Mouse (Mus musculus): ENCODE measurements around the gene Cwc25. TPM values are rescaled to one million over a fixed set of nuclear protein-coding genes. Genes with fewer than 3 reads are reported as not detected.
"Not testable (repeated sequence)": the region's sequence is repeated elsewhere in the genome, so short reads cannot be mapped to it uniquely, and the experiment has no call there.

Gene Cwc25
- polyA plus RNA-seq, 1 experiment from 2014 or later: 13.2 TPM

- Histone ChIP-seq H3K4me1 (ENCODE audit: insufficient read depth, low read depth, low read length) (no peaks in the 10 kb centered on the region), H3K27me3 (replicated peaks; ENCODE audit: insufficient read depth, low read length) (no peaks in the 10 kb centered on the region), H3K9me3 (ENCODE audit: low read length) (no peaks in the 10 kb centered on the region), H3K4me2 (replicated peaks; ENCODE audit: low read depth, low read length) (no peak overlapping the region), H3K36me3 (ENCODE audit: insufficient read depth, low read length) (peaks cover 12% of the 10 kb centered on the region), H3K27ac (ENCODE audit: low read length) (no peak overlapping the region), H3K4me3 (ENCODE audit: low read depth, low read length) (no peak overlapping the region), H3K9ac (replicated peaks; ENCODE audit: low read depth) (no peak overlapping the region)
- DNase-seq (ENCODE audit: low spot score) (no peak), ATAC-seq (no peak)
- TF ChIP-seq EP300 (IDR thresholded peaks at IDR 0.05) (no peak), CTCF (IDR thresholded peaks at IDR 0.05) (no peak)
- WGBS: 69% methylated on average over 13 of the region's 13 CpGs
Measured at GRCm38 (mm10) chr11:97711200-97711900, 55.0 kb downstream of the Cwc25 start.

- peaks cover 12% of the 10 kb centered on the region for H3K36me3 ChIP-seq (ENCODE audit: insufficient read depth, low read length)
- WGBS: 71% methylated on average over 2 of the region's 2 CpGs
Measured at GRCm38 (mm10) chr11:97710067-97710466, 56.3 kb downstream of the Cwc25 start.

GRCm38 (mm10) chr11:97703039-97703826 is 63.1 kb downstream of the Cwc25 start, which contains the start of gene Psmb3:
TSS of gene Psmb3 (plus strand) at chr11:97703399.
- Histone ChIP-seq H3K4me3 (ENCODE audit: low read depth, low read length) (peak within 1 kb of the TSS; percentile 66), H3K27ac (ENCODE audit: low read length) (peak within 1 kb of the TSS; percentile 89), H3K9ac (replicated peaks; ENCODE audit: low read depth) (peak within 1 kb of the TSS; percentile 67), H3K4me1 (ENCODE audit: insufficient read depth, low read depth, low read length) (peaks cover 13% of the 10 kb centered on the region), H3K27me3 (replicated peaks; ENCODE audit: insufficient read depth, low read length) (no peaks in the 10 kb centered on the region), H3K4me2 (replicated peaks; ENCODE audit: low read depth, low read length) (peak within 1 kb of the TSS; percentile 77), H3K36me3 (ENCODE audit: insufficient read depth, low read length) (no peaks in the 10 kb centered on the region; the same call in 1 of the 2 replicates), H3K9me3 (ENCODE audit: low read length) (no peaks in the 10 kb centered on the region)
- ATAC-seq: peak; percentile 88
- under 1% methylated on average over 35 of the region's 35 CpGs for WGBS
- TF ChIP-seq EP300 (IDR thresholded peaks at IDR 0.05): 0 out of 2 replicates have a peak, but pooled peaks have one; percentile 49
- no peak for TF ChIP-seq CTCF (IDR thresholded peaks at IDR 0.05)
- DNase-seq (ENCODE audit: low spot score): peak; percentile 100

More at GRCm38 (mm10) chr11:97710067-97710466, 56.3 kb downstream of the Cwc25 start:
- DNase-seq (ENCODE audit: low spot score); H3K4me2 ChIP-seq (replicated peaks; ENCODE audit: low read depth, low read length); H3K27ac ChIP-seq (ENCODE audit: low read length); H3K9me3 ChIP-seq (ENCODE audit: low read length); ATAC-seq; H3K27me3 ChIP-seq (replicated peaks; ENCODE audit: insufficient read depth, low read length); H3K9ac ChIP-seq (replicated peaks; ENCODE audit: low read depth); H3K4me1 ChIP-seq (ENCODE audit: insufficient read depth, low read depth, low read length); H3K4me3 ChIP-seq (ENCODE audit: low read depth, low read length): not testable (repeated sequence)
- 0 out of 2 replicates have a peak, but pooled peaks have one; percentile 2 for TF ChIP-seq CTCF (IDR thresholded peaks at IDR 0.05)

- ATAC-seq: peak; percentile 36
- Histone ChIP-seq H3K9ac (replicated peaks; ENCODE audit: low read depth) (peak overlapping the region; percentile 32), H3K9me3 (ENCODE audit: low read length) (no peaks in the 10 kb centered on the region), H3K27me3 (replicated peaks; ENCODE audit: insufficient read depth, low read length) (no peaks in the 10 kb centered on the region), H3K4me2 (replicated peaks; ENCODE audit: low read depth, low read length) (peak overlapping the region; percentile 77), H3K4me3 (ENCODE audit: low read depth, low read length) (peak overlapping the region; percentile 66), H3K36me3 (ENCODE audit: insufficient read depth, low read length) (no peaks in the 10 kb centered on the region; the same call in 1 of the 2 replicates), H3K27ac (ENCODE audit: low read length) (peak overlapping the region; percentile 89), H3K4me1 (ENCODE audit: insufficient read depth, low read depth, low read length) (peaks cover 21% of the 10 kb centered on the region)
- under 1% methylated on average over 24 of the region's 24 CpGs for WGBS
- peak; percentile 95 for DNase-seq (ENCODE audit: low spot score)
- TF ChIP-seq CTCF (IDR thresholded peaks at IDR 0.05) (no peak), EP300 (IDR thresholded peaks at IDR 0.05) (no peak)
Measured at GRCm38 (mm10) chr11:97702393-97702745, 64.0 kb downstream of the Cwc25 start.

GRCm38 (mm10) chr11:97701581-97702392 is 64.6 kb downstream of the Cwc25 start:
- H3K4me3 ChIP-seq (ENCODE audit: low read depth, low read length): peak overlapping the region; percentile 20; the same call in 1 of the 2 replicates
- H3K4me2 ChIP-seq (replicated peaks; ENCODE audit: low read depth, low read length): peak overlapping the region; percentile 91
- TF ChIP-seq CTCF (IDR thresholded peaks at IDR 0.05) (no peak), EP300 (IDR thresholded peaks at IDR 0.05) (no peak)
- H3K4me1 ChIP-seq (ENCODE audit: insufficient read depth, low read depth, low read length): peaks cover 22% of the 10 kb centered on the region
- H3K27me3 ChIP-seq (replicated peaks; ENCODE audit: insufficient read depth, low read length): no peaks in the 10 kb centered on the region
- ATAC-seq: no peak
- DNase-seq (ENCODE audit: low spot score): peak; percentile 30
- no peak overlapping the region for H3K27ac ChIP-seq (ENCODE audit: low read length)
- no peaks in the 10 kb centered on the region; the same call in 1 of the 2 replicates for H3K36me3 ChIP-seq (ENCODE audit: insufficient read depth, low read length)
- no peak overlapping the region for H3K9ac ChIP-seq (replicated peaks; ENCODE audit: low read depth)
- 43% methylated on average over 15 of the region's 15 CpGs for WGBS
- H3K9me3 ChIP-seq (ENCODE audit: low read length): no peaks in the 10 kb centered on the region
